Mouse (Mus musculus): Measurements from ENCODE around the gene Cpt1c.

GRCm38 (mm10) chr7:44916191-44916590 is 58.5 kb downstream of the Cpt1c start:
- TF ChIP-seq CTCF (conservative IDR thresholded peaks at IDR 0.05; ENCODE audit: insufficient read depth, insufficient read length, low read depth, low read length) (no peak), POLR2A (IDR thresholded peaks at IDR 0.05; ENCODE audit: low read depth, low read length) (no peak)
